Mouse (Mus musculus) mesoderm, embryonic 11.5 days (tissue): Measurements from ENCODE around the gene Dhcr24.
A peak's percentile ranks its signal among the peaks of the same experiment; 100 is the strongest.

Experiments used
- DNase-seq: peaks from one replicate; pipeline ENCODE4 v3.0.0-alpha.2; 2012; ENCODE audit warnings: low read depth, low spot score

The Dhcr24 gene

GRCm38 (mm10) chr4:106560213-106560845 lies 509 bp upstream of the Dhcr24 start:
- no peak for DNase-seq

GRCm38 (mm10) chr4:106562006-106562405 lies 1.2 kb downstream of the Dhcr24 start:
- no peak for DNase-seq

- DNase-seq, result peak; percentile 39
Observed at GRCm38 (mm10) chr4:106562837-106563790, 2.3 kb downstream of the Dhcr24 start.

- no peak for DNase-seq
Observed at GRCm38 (mm10) chr4:106564161-106564560, 3.3 kb downstream of the Dhcr24 start.

GRCm38 (mm10) chr4:106569680-106570079 lies 8.8 kb downstream of the Dhcr24 start:
- peak; percentile 22 for DNase-seq

- DNase-seq, result no peak
Observed at GRCm38 (mm10) chr4:106571081-106571724, 10.4 kb downstream of the Dhcr24 start.

GRCm38 (mm10) chr4:106575022-106575421 lies 14.2 kb downstream of the Dhcr24 start:
- DNase-seq, result no peak

- DNase-seq, result no peak
Observed at GRCm38 (mm10) chr4:106577511-106577910, 16.7 kb downstream of the Dhcr24 start.

GRCm38 (mm10) chr4:106581176-106581864 lies 20.5 kb downstream of the Dhcr24 start:
- DNase-seq, result no peak

- no peak for DNase-seq
Observed at GRCm38 (mm10) chr4:106581865-106582204, 21.0 kb downstream of the Dhcr24 start.

GRCm38 (mm10) chr4:106582428-106583153 lies 21.8 kb downstream of the Dhcr24 start:
- DNase-seq, result no peak

- DNase-seq, result no peak
Observed at GRCm38 (mm10) chr4:106584665-106585064, 23.8 kb downstream of the Dhcr24 start.

- DNase-seq, result no peak
Observed at GRCm38 (mm10) chr4:106587075-106587474, 26.2 kb downstream of the Dhcr24 start.

- peak; percentile 18 for DNase-seq
Observed at GRCm38 (mm10) chr4:106590142-106590541, 29.3 kb downstream of the Dhcr24 start.

GRCm38 (mm10) chr4:106590871-106591270 lies 30.0 kb downstream of the Dhcr24 start:
- no peak for DNase-seq

GRCm38 (mm10) chr4:106593636-106594035 lies 32.8 kb downstream of the Dhcr24 start:
- no peak for DNase-seq

GRCm38 (mm10) chr4:106596200-106596599 lies 35.4 kb downstream of the Dhcr24 start:
- DNase-seq, result no peak

GRCm38 (mm10) chr4:106597055-106597454 lies 36.2 kb downstream of the Dhcr24 start:
- DNase-seq, result no peak

GRCm38 (mm10) chr4:106597741-106598140 lies 36.9 kb downstream of the Dhcr24 start:
- DNase-seq, result no peak

- no peak for DNase-seq
Observed at GRCm38 (mm10) chr4:106599415-106599814, 38.6 kb downstream of the Dhcr24 start.

- no peak for DNase-seq
Observed at GRCm38 (mm10) chr4:106600770-106601169, 39.9 kb downstream of the Dhcr24 start.
